8 mouse cellular contexts compared by ENCODE assay signal in genomic region chr4:129795151-129795860, GRCm38 (mm10). TPM values are rescaled to one million over a fixed set of nuclear protein-coding genes. Genes with fewer than 3 reads are reported as not detected.
DNase-seq lines count a peak whose midpoint lies in the region; ATAC-seq and TF ChIP-seq lines count a peak whose summit lies in the region.

No protein-coding gene starts in this region.

- H3K27me3 ChIP-seq in ES-Bruce4 (ENCODE audit: control insufficient read depth, insufficient read depth, low read length, poor library complexity, severe bottlenecking): no peaks in the 10 kb centered on the region
- H3K27me3 ChIP-seq in intestine, embryonic 16.5 days (replicated peaks; ENCODE audit: control insufficient read depth, insufficient read depth, low read length): no peaks in the 10 kb centered on the region
- H3K27me3 ChIP-seq in lung, embryonic 14.5 days (ENCODE audit: insufficient read depth, low read length): no peaks in the 10 kb centered on the region

- H3K4me2 ChIP-seq in intestine, embryonic 16.5 days (ENCODE audit: low read depth, low read length): peak overlapping the region; percentile 46
- H3K4me2 ChIP-seq in lung, embryonic 14.5 days: peak overlapping the region; percentile 56

- TF ChIP-seq CTCF in ES-Bruce4 (IDR thresholded peaks at IDR 0.05; ENCODE audit: low read depth, low read length): no peak
- no peak for TF ChIP-seq CTCF in cortical plate, adult 2 months (IDR thresholded peaks at IDR 0.05; ENCODE audit: extremely low read depth, insufficient read depth, low read length)
- TF ChIP-seq CTCF in lung, embryonic 14.5 days (IDR thresholded peaks at IDR 0.05; ENCODE audit: low read depth): 0 out of 2 replicates have a peak, but pooled peaks have one; percentile 1

- no peaks in the 10 kb centered on the region for H3K36me3 ChIP-seq in ES-Bruce4 (ENCODE audit: control insufficient read depth, insufficient read depth, low read length, poor library complexity, severe bottlenecking)
- H3K36me3 ChIP-seq in intestine, embryonic 16.5 days (ENCODE audit: control insufficient read depth, insufficient read depth, low read length): no peaks in the 10 kb centered on the region
- H3K36me3 ChIP-seq in lung, embryonic 14.5 days (ENCODE audit: insufficient read depth): no peaks in the 10 kb centered on the region

- TF ChIP-seq EP300 in ES-Bruce4 (IDR thresholded peaks at IDR 0.05; ENCODE audit: insufficient read depth, low read depth, low read length): 0 out of 2 replicates have a peak, but pooled peaks have one; percentile 9

- no peak for TF ChIP-seq POLR2A in ES-Bruce4 (IDR thresholded peaks at IDR 0.05; ENCODE audit: insufficient read depth, low read length)
- no peak for TF ChIP-seq POLR2A in cortical plate, adult 2 months (IDR thresholded peaks at IDR 0.05; ENCODE audit: extremely low read depth, insufficient read depth, low read length)

- peak overlapping the region; percentile 53 for H3K4me3 ChIP-seq in ES-Bruce4 (ENCODE audit: low read depth, low read length)
- no peak overlapping the region for H3K4me3 ChIP-seq in cortical plate, adult 2 months (ENCODE audit: insufficient read depth, low read length)
- peak overlapping the region; percentile 3 for H3K4me3 ChIP-seq in intestine, embryonic 16.5 days (ENCODE audit: low read length)
- peak overlapping the region; percentile 21 for H3K4me3 ChIP-seq in lung, embryonic 14.5 days (ENCODE audit: low read depth, low read length)

- no peaks in the 10 kb centered on the region for H3K9me3 ChIP-seq in ES-Bruce4 (replicated peaks; ENCODE audit: control insufficient read depth, insufficient read depth, low read length, poor library complexity, severe bottlenecking)
- H3K9me3 ChIP-seq in intestine, embryonic 16.5 days (ENCODE audit: control insufficient read depth, low read length): no peaks in the 10 kb centered on the region
- no peaks in the 10 kb centered on the region for H3K9me3 ChIP-seq in lung, embryonic 14.5 days (ENCODE audit: low read depth, low read length)

- H3K9ac ChIP-seq in ES-Bruce4 (ENCODE audit: low read depth, poor library complexity, severe bottlenecking): peak overlapping the region; percentile 77
- H3K9ac ChIP-seq in intestine, embryonic 16.5 days (ENCODE audit: low read depth, low read length): peak overlapping the region; percentile 57
- H3K9ac ChIP-seq in lung, embryonic 14.5 days: peak overlapping the region; percentile 49

- WGBS in intestine, embryonic 16.5 days: 7% methylated on average over 17 of the region's 17 CpGs
- WGBS in lung, embryonic 14.5 days: 1% methylated on average over 17 of the region's 17 CpGs

- peak; percentile 65 for ATAC-seq in granulocyte monocyte progenitor cell, adult 5-6 weeks (replicated peaks; ENCODE audit: poor library complexity, severe bottlenecking)
- ATAC-seq in intestine, embryonic 16.5 days: peak; percentile 78
- peak; percentile 93 for ATAC-seq in lung, embryonic 14.5 days (ENCODE audit: insufficient read depth)
- ATAC-seq in erythroid progenitor cell, adult 5-6 weeks (replicated peaks; ENCODE audit: low FRiP score, poor library complexity, severe bottlenecking): no peak
- no peak for ATAC-seq in CD4-positive, CD25-positive, alpha-beta regulatory T cell, adult 4 months

- DNase-seq in lung, embryonic 14.5 days: peak; percentile 93
- peak; percentile 46 for DNase-seq in ovary, postnatal 36 days (ENCODE audit: low spot score)

- H3K27ac ChIP-seq in ES-Bruce4 (ENCODE audit: insufficient read depth, low read length): peak overlapping the region; percentile 89
- H3K27ac ChIP-seq in cortical plate, adult 2 months (ENCODE audit: insufficient read depth, low read length): peak overlapping the region; percentile 55; the same call in 1 of the 2 replicates
- peak overlapping the region; percentile 92 for H3K27ac ChIP-seq in intestine, embryonic 16.5 days (ENCODE audit: low read length)
- peak overlapping the region; percentile 99 for H3K27ac ChIP-seq in lung, embryonic 14.5 days (ENCODE audit: low read depth)

- peaks cover 7% of the 10 kb centered on the region for H3K4me1 ChIP-seq in ES-Bruce4 (ENCODE audit: control insufficient read depth, insufficient read depth, low read length)
- peaks cover 2% of the 10 kb centered on the region; the same call in 1 of the 2 replicates for H3K4me1 ChIP-seq in cortical plate, adult 2 months (ENCODE audit: control insufficient read depth, insufficient read depth, low read length)
- peaks cover 26% of the 10 kb centered on the region for H3K4me1 ChIP-seq in intestine, embryonic 16.5 days (ENCODE audit: control insufficient read depth, insufficient read depth, low read length)
- peaks cover 4% of the 10 kb centered on the region for H3K4me1 ChIP-seq in lung, embryonic 14.5 days (ENCODE audit: insufficient read depth)

RNA-seq across cellular contexts. Expression of gene Ptp4a2, which starts 15.7 kb away (rescaled TPM):
- polyA plus RNA-seq in ES-Bruce4 (2011; ENCODE audit: insufficient read depth, insufficient read length, low read depth, missing spikeins): 407 and 414 TPM in 2 replicates
- 83.2 and 87.8 TPM in 2 replicates for polyA plus RNA-seq in cortical plate, adult 2 months (2012; rRNA removed)
- total RNA-seq in granulocyte monocyte progenitor cell, adult 5-6 weeks (2014; fragmentation: Nextera tagmentation): 277 and 304 TPM in 2 replicates
- total RNA-seq in granulocyte monocyte progenitor cell, adult 5-6 weeks (2017): 345 and 391 TPM in 2 replicates
- polyA plus RNA-seq in intestine, embryonic 16.5 days (2015; fragmentation: Nextera tagmentation; extraction: Ambion mirVana): 277 and 289 TPM in 2 replicates
- 291 and 336 TPM in 2 replicates for polyA plus RNA-seq in lung, embryonic 14.5 days (2014; fragmentation: Nextera tagmentation; extraction: Ambion mirVana)
- total RNA-seq in erythroid progenitor cell, adult 5-6 weeks (2015; ENCODE audit: low replicate concordance): 228 and 468 TPM in 2 replicates
- 166 and 170 TPM in 2 replicates for total RNA-seq in erythroid progenitor cell, adult 5-6 weeks (2017; ENCODE audit: low replicate concordance)
- 1,000 to 10,000 TPM; 1,309 to 1,442 TPM for polyA plus RNA-seq in CD4-positive, CD25-positive, alpha-beta regulatory T cell, adult 4 months (2017; shearing (Covaris generic))

RNA-seq across cellular contexts. Expression of gene Khdrbs1, which starts 53.2 kb away (rescaled TPM):
- 179 and 182 TPM in 2 replicates for polyA plus RNA-seq in ES-Bruce4 (2011; ENCODE audit: insufficient read depth, insufficient read length, low read depth, missing spikeins)
- 33.4 and 34.2 TPM in 2 replicates for polyA plus RNA-seq in cortical plate, adult 2 months (2012; rRNA removed)
- total RNA-seq in granulocyte monocyte progenitor cell, adult 5-6 weeks (2014; fragmentation: Nextera tagmentation): 98.7 and 104 TPM in 2 replicates
- total RNA-seq in granulocyte monocyte progenitor cell, adult 5-6 weeks (2017): 82.8 and 84.2 TPM in 2 replicates
- 62.2 and 62.6 TPM in 2 replicates for polyA plus RNA-seq in intestine, embryonic 16.5 days (2015; fragmentation: Nextera tagmentation; extraction: Ambion mirVana)
- 139 and 144 TPM in 2 replicates for polyA plus RNA-seq in lung, embryonic 14.5 days (2014; fragmentation: Nextera tagmentation; extraction: Ambion mirVana)
- 49.5 and 58.7 TPM in 2 replicates for total RNA-seq in erythroid progenitor cell, adult 5-6 weeks (2015; ENCODE audit: low replicate concordance)
- 40.4 and 57.1 TPM in 2 replicates for total RNA-seq in erythroid progenitor cell, adult 5-6 weeks (2017; ENCODE audit: low replicate concordance)
- polyA plus RNA-seq in CD4-positive, CD25-positive, alpha-beta regulatory T cell, adult 4 months (2017; shearing (Covaris generic)): 10 to 100 TPM; 24.8 to 39.1 TPM

Comparison
In these comparisons a context has a peak if more than half of its experiments do, and no peak if none do; other contexts are left out.
1. ATAC-seq: peak in granulocyte monocyte progenitor cell, adult 5-6 weeks (single experiment), intestine, embryonic 16.5 days (single experiment) and lung, embryonic 14.5 days (single experiment); none in erythroid progenitor cell, adult 5-6 weeks (single experiment) and CD4-positive, CD25-positive, alpha-beta regulatory T cell, adult 4 months (single experiment).
2. Peak in every context shown above with its lines, with median percentiles within 50 percentile points of each other: H3K27ac ChIP-seq and H3K9ac ChIP-seq.